Mouse (Mus musculus): ENCODE data around the gene Dennd4a.

The Dennd4a gene

GRCm38 (mm10) chr9:64810822-64811537 is at the start of gene Dennd4a:
Dennd4a (plus strand) TSS chr9:64811340.
- DNase-seq (ENCODE audit: extremely low read depth, low read depth), result peak; percentile 88

GRCm38 (mm10) chr9:64764824-64765223 is 46.3 kb upstream of the Dennd4a start:
- no peak for DNase-seq (ENCODE audit: extremely low read depth, low read depth)

GRCm38 (mm10) chr9:64766136-64766535 is 45.0 kb upstream of the Dennd4a start:
- DNase-seq (ENCODE audit: extremely low read depth, low read depth), result no peak

GRCm38 (mm10) chr9:64767796-64768195 is 43.3 kb upstream of the Dennd4a start:
- no peak for DNase-seq (ENCODE audit: extremely low read depth, low read depth)

- DNase-seq (ENCODE audit: extremely low read depth, low read depth), result no peak
Observed at GRCm38 (mm10) chr9:64769066-64769695, 42.0 kb upstream of the Dennd4a start.

GRCm38 (mm10) chr9:64769911-64770310 is 41.2 kb upstream of the Dennd4a start:
- DNase-seq (ENCODE audit: extremely low read depth, low read depth), result no peak

GRCm38 (mm10) chr9:64770411-64770849 is 40.7 kb upstream of the Dennd4a start:
- no peak for DNase-seq (ENCODE audit: extremely low read depth, low read depth)

- no peak for DNase-seq (ENCODE audit: extremely low read depth, low read depth)
Observed at GRCm38 (mm10) chr9:64771236-64771635, 39.9 kb upstream of the Dennd4a start.

GRCm38 (mm10) chr9:64773254-64773653 is 37.9 kb upstream of the Dennd4a start:
- no peak for DNase-seq (ENCODE audit: extremely low read depth, low read depth)

- DNase-seq (ENCODE audit: extremely low read depth, low read depth), result no peak
Observed at GRCm38 (mm10) chr9:64773936-64774335, 37.2 kb upstream of the Dennd4a start.

GRCm38 (mm10) chr9:64774411-64774811 is 36.7 kb upstream of the Dennd4a start:
- no peak for DNase-seq (ENCODE audit: extremely low read depth, low read depth)

- no peak for DNase-seq (ENCODE audit: extremely low read depth, low read depth)
Observed at GRCm38 (mm10) chr9:64774883-64775282, 36.3 kb upstream of the Dennd4a start.

- DNase-seq (ENCODE audit: extremely low read depth, low read depth), result no peak
Observed at GRCm38 (mm10) chr9:64775491-64775890, 35.6 kb upstream of the Dennd4a start.

- no peak for DNase-seq (ENCODE audit: extremely low read depth, low read depth)
Observed at GRCm38 (mm10) chr9:64777441-64777987, 33.6 kb upstream of the Dennd4a start.

GRCm38 (mm10) chr9:64778151-64778550 is 33.0 kb upstream of the Dennd4a start:
- DNase-seq (ENCODE audit: extremely low read depth, low read depth), result no peak

- no peak for DNase-seq (ENCODE audit: extremely low read depth, low read depth)
Observed at GRCm38 (mm10) chr9:64779628-64780027, 31.5 kb upstream of the Dennd4a start.

- no peak for DNase-seq (ENCODE audit: extremely low read depth, low read depth)
Observed at GRCm38 (mm10) chr9:64783511-64783910, 27.6 kb upstream of the Dennd4a start.

GRCm38 (mm10) chr9:64784841-64785240 is 26.3 kb upstream of the Dennd4a start:
- DNase-seq (ENCODE audit: extremely low read depth, low read depth), result no peak

GRCm38 (mm10) chr9:64786216-64786905 is 24.8 kb upstream of the Dennd4a start:
- no peak for DNase-seq (ENCODE audit: extremely low read depth, low read depth)

- no peak for DNase-seq (ENCODE audit: extremely low read depth, low read depth)
Observed at GRCm38 (mm10) chr9:64788070-64788469, 23.1 kb upstream of the Dennd4a start.

GRCm38 (mm10) chr9:64789341-64789761 is 21.8 kb upstream of the Dennd4a start:
- peak; percentile 98 for DNase-seq (ENCODE audit: extremely low read depth, low read depth)

GRCm38 (mm10) chr9:64789887-64790400 is 21.2 kb upstream of the Dennd4a start:
- DNase-seq (ENCODE audit: extremely low read depth, low read depth), result no peak

All from MEL-GATA-1-ER (cell line).